8 mouse cellular contexts compared by ENCODE assay signal in genomic region chr13:68553391-68553790, GRCm38 (mm10). TPM values are rescaled to one million over a fixed set of nuclear protein-coding genes. Genes with fewer than 3 reads are reported as not detected.
DNase-seq lines count a peak whose midpoint lies in the region; ATAC-seq and TF ChIP-seq lines count a peak whose summit lies in the region.
"Not testable (repeated sequence)": the region's sequence is repeated elsewhere in the genome, so short reads cannot be mapped to it uniquely, and the experiment has no call there.

No protein-coding gene starts in this region.

- in situ Hi-C loops in CH12.LX (cut with MboI; ENCODE audit: low pct_ligation_motif_present, low pct_unique_long_range_greater_than_20kb, low sequenced_read_pairs) = not testable (repeated sequence)

- 0 out of 2 replicates have a peak, but pooled peaks have one; percentile 40 for ATAC-seq in cerebellum, adult (ENCODE audit: insufficient number of reproducible peaks, low FRiP score, low TSS enrichment)
- not testable (repeated sequence) for ATAC-seq in embryonic facial prominence, embryonic 11.5 days (replicated peaks; ENCODE audit: insufficient number of reproducible peaks, low FRiP score, low TSS enrichment, low read depth); intestine, postnatal 0 days
- ATAC-seq in megakaryocyte progenitor cell, adult 5-6 weeks (replicated peaks; ENCODE audit: poor library complexity) = peak; percentile 64; the same call in 1 of the 2 replicates
- ATAC-seq in neural tube, embryonic 14.5 days (ENCODE audit: low read depth) = peak; percentile 58; the same call in 1 of the 2 replicates

- TF ChIP-seq RAD21 in CH12.LX (IDR thresholded peaks at IDR 0.05; ENCODE audit: low read depth, low read length) = peak; percentile 57

- dilution Hi-C loops in CH12.LX (cut with MboI; ENCODE audit: extremely low pct_ligation_motif_present, extremely low pct_unique_long_range_greater_than_20kb, low sequenced_read_pairs) = not testable (repeated sequence)

- H3K4me3 ChIP-seq in CH12.LX (replicated peaks in 1 of 3; ENCODE audit: low read depth in 2 of 3, low read length in 2 of 3, poor library complexity in 1 of 3); embryonic facial prominence, embryonic 11.5 days (ENCODE audit: low read depth, low read length); intestine, postnatal 0 days (ENCODE audit: low read depth, low read length); limb, embryonic 10.5 days; neural tube, embryonic 14.5 days (ENCODE audit: low read depth, low read length): not testable (repeated sequence)

- not testable (repeated sequence) for H3K4me1 ChIP-seq in CH12.LX (ENCODE audit: control insufficient read depth in 1 of 2, insufficient read depth in 2 of 2); embryonic facial prominence, embryonic 11.5 days (ENCODE audit: control insufficient read depth, insufficient read depth, low read length); intestine, postnatal 0 days (replicated peaks; ENCODE audit: control insufficient read depth, insufficient read depth, low read length); limb, embryonic 10.5 days; neural tube, embryonic 14.5 days (ENCODE audit: control insufficient read depth, insufficient read depth, low read length)

- H3K27ac ChIP-seq in CH12.LX (ENCODE audit: insufficient read depth, low read depth); embryonic facial prominence, embryonic 11.5 days (replicated peaks; ENCODE audit: low read depth, low read length); intestine, postnatal 0 days (ENCODE audit: low read depth, low read length); limb, embryonic 10.5 days; neural tube, embryonic 14.5 days (ENCODE audit: low read depth, low read length): not testable (repeated sequence)

- not testable (repeated sequence) for H3K9ac ChIP-seq in CH12.LX (ENCODE audit: insufficient read depth, low read depth); embryonic facial prominence, embryonic 11.5 days (replicated peaks; ENCODE audit: low read length); intestine, postnatal 0 days (ENCODE audit: low read depth, low read length); neural tube, embryonic 14.5 days (replicated peaks; ENCODE audit: low read depth, low read length)

- not testable (repeated sequence) for H3K27me3 ChIP-seq in CH12.LX (replicated peaks); embryonic facial prominence, embryonic 11.5 days (ENCODE audit: control insufficient read depth, insufficient read depth, low read length); intestine, postnatal 0 days (replicated peaks; ENCODE audit: control insufficient read depth, insufficient read depth, low read length); limb, embryonic 10.5 days (ENCODE audit: low read depth, poor library complexity, severe bottlenecking); neural tube, embryonic 14.5 days (ENCODE audit: control insufficient read depth, insufficient read depth, low read length)

- not testable (repeated sequence) for TF ChIP-seq POLR2A in CH12.LX (IDR thresholded peaks at IDR 0.05; ENCODE audit: low read depth, low read length)

- H3K4me2 ChIP-seq in CH12.LX (ENCODE audit: insufficient read depth, low read depth, poor library complexity, severe bottlenecking); embryonic facial prominence, embryonic 11.5 days (ENCODE audit: low read depth, low read length); intestine, postnatal 0 days (replicated peaks; ENCODE audit: low read depth); neural tube, embryonic 14.5 days (ENCODE audit: low read depth, low read length): not testable (repeated sequence)

- not testable (repeated sequence) for H3K36me3 ChIP-seq in CH12.LX (replicated peaks in 1 of 2; ENCODE audit: control insufficient read depth in 1 of 2, insufficient read depth in 1 of 2, low read length in 1 of 2); embryonic facial prominence, embryonic 11.5 days (replicated peaks; ENCODE audit: control insufficient read depth, insufficient read depth, low read depth, low read length); intestine, postnatal 0 days (ENCODE audit: control insufficient read depth, insufficient read depth); limb, embryonic 10.5 days; neural tube, embryonic 14.5 days (ENCODE audit: control insufficient read depth, insufficient read depth, low read length)

- WGBS in embryonic facial prominence, embryonic 11.5 days = 13% methylated on average over 3 of the region's 6 CpGs
- WGBS in intestine, postnatal 0 days = 25% methylated on average over 4 of the region's 6 CpGs
- 31% methylated on average over 4 of the region's 6 CpGs for WGBS in limb, embryonic 10.5 days
- WGBS in neural tube, embryonic 14.5 days = 24% methylated on average over 4 of the region's 6 CpGs

- TF ChIP-seq EP300 in CH12.LX (IDR thresholded peaks at IDR 0.05; ENCODE audit: low read length) = not testable (repeated sequence)

- TF ChIP-seq CTCF in CH12.LX (conservative IDR thresholded peaks at IDR 0.05 in 1 of 2, IDR thresholded peaks at IDR 0.05 in 1 of 2; ENCODE audit: low read depth in 2 of 2, low read length in 2 of 2) = peak; percentile 15 to 56; a peak in 3 of 4 replicates
- peak; percentile 61 for TF ChIP-seq CTCF in intestine, postnatal 0 days (IDR thresholded peaks at IDR 0.05; ENCODE audit: low read depth)

- not testable (repeated sequence) for H3K79me2 ChIP-seq in CH12.LX (replicated peaks; ENCODE audit: control insufficient read depth, extremely low read depth, insufficient read depth, poor library complexity, severe bottlenecking)

- H3K9me3 ChIP-seq in CH12.LX (replicated peaks; ENCODE audit: low read length); embryonic facial prominence, embryonic 11.5 days (replicated peaks; ENCODE audit: control insufficient read depth, low read length); intestine, postnatal 0 days (ENCODE audit: control insufficient read depth); limb, embryonic 10.5 days (replicated peaks); neural tube, embryonic 14.5 days (ENCODE audit: control insufficient read depth, low read length): not testable (repeated sequence)

- peak; percentile 17 for DNase-seq in CH12.LX (ENCODE audit: extremely low read depth)
- peak; percentile 53 for DNase-seq in embryonic facial prominence, embryonic 11.5 days (ENCODE audit: low spot score)
- DNase-seq in heart, postnatal 4 days = peak; percentile 17
- peak; percentile 35 for DNase-seq in limb, embryonic 10.5 days (ENCODE audit: low spot score)

TF ChIP-seq in CH12.LX, 34 proteins besides CTCF, POLR2A, EP300 and RAD21:
- peak; percentile 20; the same call in 1 of the 2 replicates for TF ChIP-seq SMC3 (IDR thresholded peaks at IDR 0.05; ENCODE audit: low read depth, low read length)

RNA-seq across cellular contexts. Expression of gene Mtrr, which starts 28.6 kb away (rescaled TPM):
- 35.1 and 43.7 TPM in 2 replicates for total RNA-seq in CH12.LX (2012; rRNA removed)
- 39.4 and 42.1 TPM in 2 replicates for total RNA-seq in CH12.LX (2014; rRNA removed)
- 40.2 and 45.9 TPM in 2 replicates for polyA plus RNA-seq in CH12.LX (2012; ENCODE audit: insufficient read length, low read depth)
- polyA plus RNA-seq in embryonic facial prominence, embryonic 11.5 days (2014; fragmentation: Nextera tagmentation; extraction: Ambion mirVana) = 16.5 and 18.0 TPM in 2 replicates
- 10 to 100 TPM; 16.0 to 16.9 TPM for total RNA-seq in heart, postnatal 4 days (2021)
- polyA plus RNA-seq in intestine, postnatal 0 days (2015; fragmentation: Nextera tagmentation; extraction: Ambion mirVana) = 6.9 and 7.0 TPM in 2 replicates
- polyA plus RNA-seq in limb, embryonic 10.5 days (2016; fragmentation: Nextera tagmentation; extraction: Ambion mirVana) = 25.2 and 28.7 TPM in 2 replicates
- total RNA-seq in megakaryocyte progenitor cell, adult 5-6 weeks (2015) = 8.2 and 13.7 TPM in 2 replicates
- 12.7 and 19.8 TPM in 2 replicates for total RNA-seq in megakaryocyte progenitor cell, adult 5-6 weeks (2017)
- polyA plus RNA-seq in neural tube, embryonic 14.5 days (2014; fragmentation: Nextera tagmentation; extraction: Ambion mirVana) = 12.0 and 14.8 TPM in 2 replicates

RNA-seq across cellular contexts. Expression of gene Fastkd3, which starts 28.6 kb away (rescaled TPM):
- total RNA-seq in CH12.LX (2012; rRNA removed) = 17.8 and 25.1 TPM in 2 replicates
- 46.6 and 48.3 TPM in 2 replicates for total RNA-seq in CH12.LX (2014; rRNA removed)
- 34.1 and 37.6 TPM in 2 replicates for polyA plus RNA-seq in CH12.LX (2012; ENCODE audit: insufficient read length, low read depth)
- polyA plus RNA-seq in embryonic facial prominence, embryonic 11.5 days (2014; fragmentation: Nextera tagmentation; extraction: Ambion mirVana) = 42.8 and 44.7 TPM in 2 replicates
- total RNA-seq in heart, postnatal 4 days (2021) = 10 to 100 TPM; 10.2 to 12.3 TPM
- polyA plus RNA-seq in intestine, postnatal 0 days (2015; fragmentation: Nextera tagmentation; extraction: Ambion mirVana) = 17.3 and 19.1 TPM in 2 replicates
- 55.7 and 59.2 TPM in 2 replicates for polyA plus RNA-seq in limb, embryonic 10.5 days (2016; fragmentation: Nextera tagmentation; extraction: Ambion mirVana)
- total RNA-seq in megakaryocyte progenitor cell, adult 5-6 weeks (2015) = 30.8 and 37.9 TPM in 2 replicates
- total RNA-seq in megakaryocyte progenitor cell, adult 5-6 weeks (2017) = 14.3 and 19.1 TPM in 2 replicates
- 23.7 and 28.2 TPM in 2 replicates for polyA plus RNA-seq in neural tube, embryonic 14.5 days (2014; fragmentation: Nextera tagmentation; extraction: Ambion mirVana)

RNA-seq across cellular contexts. Expression of gene 1700001L19Rik, which starts 43.8 kb away (rescaled TPM):
- total RNA-seq in CH12.LX (2012; rRNA removed) = not detected in 2 replicates
- not detected in 2 replicates for total RNA-seq in CH12.LX (2014; rRNA removed)
- not detected in 2 replicates for polyA plus RNA-seq in CH12.LX (2012; ENCODE audit: insufficient read length, low read depth)
- polyA plus RNA-seq in embryonic facial prominence, embryonic 11.5 days (2014; fragmentation: Nextera tagmentation; extraction: Ambion mirVana) = 0.67 and 0.86 TPM in 2 replicates
- not detected for total RNA-seq in heart, postnatal 4 days (2021)
- polyA plus RNA-seq in intestine, postnatal 0 days (2015; fragmentation: Nextera tagmentation; extraction: Ambion mirVana) = 0.07 TPM in 1 of 2 replicates, not detected in the other
- 0.34 and 0.95 TPM in 2 replicates for polyA plus RNA-seq in limb, embryonic 10.5 days (2016; fragmentation: Nextera tagmentation; extraction: Ambion mirVana)
- not detected in 2 replicates for total RNA-seq in megakaryocyte progenitor cell, adult 5-6 weeks (2015)
- not detected in 2 replicates for total RNA-seq in megakaryocyte progenitor cell, adult 5-6 weeks (2017)
- 4.3 and 5.3 TPM in 2 replicates for polyA plus RNA-seq in neural tube, embryonic 14.5 days (2014; fragmentation: Nextera tagmentation; extraction: Ambion mirVana)
